Mouse (Mus musculus) liver, embryonic 13.5 days (tissue): ENCODE data around the gene Cybb. TPM values are rescaled to one million over a fixed set of nuclear protein-coding genes. Genes with fewer than 3 reads are reported as not detected.
"Not testable (repeated sequence)": the region's sequence is repeated elsewhere in the genome, so short reads cannot be mapped to it uniquely, and the experiment has no call there.

Experiments
- ATAC-seq: fragments of 200-750 bp; cut with Nextera tagmentation; 2 replicates; pipeline ENCODE4 v1.8.0; 2017; ENCODE audit warnings: low read depth, mild to moderate bottlenecking, moderate number of reproducible peaks, moderate library complexity
- DNase-seq: peaks from one replicate; pipeline ENCODE4 v3.0.0; 2022
- H3K27ac ChIP-seq: fragments of 300-500 bp; sonication (generic); 2 replicates; pipeline ENCODE4 v1.5.1; 2015; ENCODE audit warnings: moderate library complexity, mild to moderate bottlenecking, inconsistent platforms
- H3K27me3 ChIP-seq: fragments of 300-500 bp; sonication (generic); 2 replicates; pipeline ENCODE4 v1.6.1; 2015; ENCODE audit warnings: mild to moderate bottlenecking, inconsistent platforms
- H3K36me3 ChIP-seq: fragments of 300-500 bp; sonication (generic); 2 replicates; pipeline ENCODE4 v1.6.1; 2015; ENCODE audit warnings: mild to moderate bottlenecking, inconsistent platforms
- H3K4me1 ChIP-seq: fragments of 300-500 bp; sonication (generic); replicated peaks from 2 replicates; pipeline ENCODE4 v1.6.1; 2015; ENCODE audit warnings: inconsistent platforms
- H3K4me2 ChIP-seq: fragments of 300-500 bp; sonication (generic); 2 replicates; pipeline ENCODE4 v1.6.1; 2015; ENCODE audit warnings: inconsistent platforms, mild to moderate bottlenecking, moderate library complexity
- H3K4me3 ChIP-seq: fragments of 300-500 bp; sonication (generic); replicated peaks from 2 replicates; pipeline ENCODE4 v1.5.1; 2015; ENCODE audit warnings: mild to moderate bottlenecking, inconsistent platforms
- H3K9ac ChIP-seq: fragments of 300-500 bp; sonication (generic); 2 replicates; pipeline ENCODE4 v1.6.1; 2015; ENCODE audit warnings: mild to moderate bottlenecking, inconsistent platforms
- H3K9me3 ChIP-seq: fragments of 300-500 bp; sonication (generic); replicated peaks from 2 replicates; pipeline ENCODE4 v1.6.1; 2016; ENCODE audit warnings: inconsistent platforms
- WGBS: fragments of 180-500 bp; shearing (Covaris S2); methylation state at CpG from one replicate; pipeline ENCODE4 v1.1.7; 2015; ENCODE audit not compliant: insufficient replicate concordance; 5-methylcytosine and 5-hydroxymethylcytosine counted together
- polyA plus RNA-seq: library from polyadenylated mRNA; unstranded; fragments of >200 nt; fragmentation: Nextera tagmentation; extraction: Ambion mirVana; gene quantifications from 2 replicates; pipeline ENCODE4 v1.2.1, GENCODE M21; 2015

The Cybb gene
- 5.5 and 5.7 TPM in 2 replicates for polyA plus RNA-seq

- DNase-seq = no peak
- 54% methylated on average over 4 of the region's 4 CpGs for WGBS
- H3K4me1 ChIP-seq = no peaks in the 10 kb centered on the region
- ATAC-seq = no peak
- H3K9me3 ChIP-seq = no peaks in the 10 kb centered on the region
- no peak within 1 kb of the TSS for H3K4me2 ChIP-seq
- H3K27me3 ChIP-seq = no peaks in the 10 kb centered on the region
- no peak within 1 kb of the TSS for H3K4me3 ChIP-seq
- no peaks in the 10 kb centered on the region for H3K36me3 ChIP-seq
- no peak within 1 kb of the TSS for H3K27ac ChIP-seq
- no peak within 1 kb of the TSS for H3K9ac ChIP-seq
Observed at GRCm38 (mm10) chrX:9487671-9488070, at the start of gene Cybb. Cybb (minus strand) TSS chrX:9487771.

- H3K4me1 ChIP-seq = no peaks in the 10 kb centered on the region
- no peak overlapping the region for H3K9ac ChIP-seq
- ATAC-seq = peak; percentile 54; the same call in 1 of the 2 replicates
- no peak for DNase-seq
- no peaks in the 10 kb centered on the region for H3K27me3 ChIP-seq
- no peaks in the 10 kb centered on the region for H3K9me3 ChIP-seq
- no peak overlapping the region for H3K27ac ChIP-seq
- H3K4me3 ChIP-seq = no peak overlapping the region
- no peaks in the 10 kb centered on the region for H3K36me3 ChIP-seq
- WGBS = 59% methylated on average over 3 of the region's 3 CpGs
- H3K4me2 ChIP-seq = no peak overlapping the region
Observed at GRCm38 (mm10) chrX:9536881-9537280, 49.3 kb upstream of the Cybb start.

- DNase-seq = peak; percentile 3
- H3K27me3 ChIP-seq, H3K9ac ChIP-seq, H3K27ac ChIP-seq, H3K36me3 ChIP-seq, ATAC-seq, H3K4me1 ChIP-seq, H3K4me3 ChIP-seq, H3K9me3 ChIP-seq, H3K4me2 ChIP-seq: not testable (repeated sequence)
- 16% methylated on average over 2 of the region's 2 CpGs for WGBS
Observed at GRCm38 (mm10) chrX:9519969-9520368, 32.4 kb upstream of the Cybb start.

GRCm38 (mm10) chrX:9517531-9517930, 30.0 kb upstream of the Cybb start:
- H3K4me2 ChIP-seq, H3K9ac ChIP-seq, H3K4me3 ChIP-seq, H3K9me3 ChIP-seq, DNase-seq, H3K27ac ChIP-seq, H3K27me3 ChIP-seq, ATAC-seq, H3K36me3 ChIP-seq, H3K4me1 ChIP-seq: not testable (repeated sequence)

GRCm38 (mm10) chrX:9475036-9475435, 12.5 kb downstream of the Cybb start:
- H3K27me3 ChIP-seq, H3K27ac ChIP-seq, H3K9me3 ChIP-seq, H3K9ac ChIP-seq, H3K4me1 ChIP-seq, H3K4me2 ChIP-seq, H3K4me3 ChIP-seq, ATAC-seq, H3K36me3 ChIP-seq, DNase-seq: not testable (repeated sequence)
- 72% methylated on average over 6 of the region's 6 CpGs for WGBS

GRCm38 (mm10) chrX:9474440-9474839, 13.1 kb downstream of the Cybb start:
- DNase-seq = no peak
- Histone ChIP-seq H3K4me1 (no peaks in the 10 kb centered on the region), H3K9ac (no peak overlapping the region), H3K4me3 (no peak overlapping the region), H3K27me3 (no peaks in the 10 kb centered on the region), H3K4me2 (no peak overlapping the region), H3K9me3 (no peaks in the 10 kb centered on the region), H3K36me3 (no peaks in the 10 kb centered on the region), H3K27ac (no peak overlapping the region)
- ATAC-seq = no peak

GRCm38 (mm10) chrX:9473768-9474167, 13.8 kb downstream of the Cybb start:
- 43% methylated on average over 2 of the region's 2 CpGs for WGBS
- Histone ChIP-seq H3K4me3 (no peak overlapping the region), H3K36me3 (no peaks in the 10 kb centered on the region), H3K9me3 (no peaks in the 10 kb centered on the region), H3K9ac (no peak overlapping the region), H3K4me1 (no peaks in the 10 kb centered on the region), H3K4me2 (no peak overlapping the region), H3K27me3 (no peaks in the 10 kb centered on the region), H3K27ac (no peak overlapping the region)
- DNase-seq (no peak), ATAC-seq (no peak)

GRCm38 (mm10) chrX:9470811-9471388, 16.7 kb downstream of the Cybb start:
- no peaks in the 10 kb centered on the region for H3K9me3 ChIP-seq

GRCm38 (mm10) chrX:9469100-9469499, 18.5 kb downstream of the Cybb start:
- Histone ChIP-seq H3K9me3 (no peaks in the 10 kb centered on the region), H3K27ac (no peak overlapping the region)
- DNase-seq = no peak

More at GRCm38 (mm10) chrX:9470811-9471388, 16.7 kb downstream of the Cybb start:
- ATAC-seq (no peak), DNase-seq (no peak)
- no peak overlapping the region for H3K4me3 ChIP-seq
- H3K27me3 ChIP-seq = no peaks in the 10 kb centered on the region
- H3K9ac ChIP-seq = no peak overlapping the region
- H3K27ac ChIP-seq = no peak overlapping the region
- H3K4me1 ChIP-seq = no peaks in the 10 kb centered on the region
- H3K36me3 ChIP-seq = no peaks in the 10 kb centered on the region
- no peak overlapping the region for H3K4me2 ChIP-seq
- 41% methylated on average over 3 of the region's 3 CpGs for WGBS

GRCm38 (mm10) chrX:9467020-9467419, 20.6 kb downstream of the Cybb start:
- DNase-seq (no peak), ATAC-seq (no peak)
- Histone ChIP-seq H3K4me2 (no peak overlapping the region), H3K36me3 (no peaks in the 10 kb centered on the region), H3K27me3 (no peaks in the 10 kb centered on the region), H3K4me1 (no peaks in the 10 kb centered on the region), H3K4me3 (no peak overlapping the region), H3K9ac (no peak overlapping the region), H3K27ac (no peak overlapping the region), H3K9me3 (no peaks in the 10 kb centered on the region)
- 66% methylated on average over 4 of the region's 4 CpGs for WGBS

More at GRCm38 (mm10) chrX:9469100-9469499, 18.5 kb downstream of the Cybb start:
- no peaks in the 10 kb centered on the region for H3K36me3 ChIP-seq
- no peak overlapping the region for H3K4me2 ChIP-seq
- H3K9ac ChIP-seq = no peak overlapping the region
- ATAC-seq = no peak
- no peak overlapping the region for H3K4me3 ChIP-seq
- H3K27me3 ChIP-seq = no peaks in the 10 kb centered on the region
- H3K4me1 ChIP-seq = no peaks in the 10 kb centered on the region

GRCm38 (mm10) chrX:9465890-9466289, 21.7 kb downstream of the Cybb start:
- WGBS = 48% methylated on average over 2 of the region's 2 CpGs
- no peak overlapping the region for H3K4me3 ChIP-seq
- no peak overlapping the region for H3K9ac ChIP-seq
- H3K27me3 ChIP-seq = no peaks in the 10 kb centered on the region
- no peaks in the 10 kb centered on the region for H3K4me1 ChIP-seq
- H3K36me3 ChIP-seq = no peaks in the 10 kb centered on the region
- H3K4me2 ChIP-seq = no peak overlapping the region
- ATAC-seq (no peak), DNase-seq (no peak)
- H3K27ac ChIP-seq = no peak overlapping the region
- H3K9me3 ChIP-seq = no peaks in the 10 kb centered on the region

- Histone ChIP-seq H3K4me1 (no peaks in the 10 kb centered on the region), H3K36me3 (no peaks in the 10 kb centered on the region), H3K27me3 (no peaks in the 10 kb centered on the region), H3K4me3 (no peak overlapping the region), H3K9me3 (no peaks in the 10 kb centered on the region), H3K27ac (no peak overlapping the region), H3K4me2 (no peak overlapping the region), H3K9ac (no peak overlapping the region)
- DNase-seq = no peak
- WGBS = 51% methylated on average over 3 of the region's 3 CpGs
- ATAC-seq = no peak
Observed at GRCm38 (mm10) chrX:9462671-9463070, 24.9 kb downstream of the Cybb start.
